Mouse (Mus musculus): ENCODE measurements around the gene Fam171a1. TPM values are rescaled to one million over a fixed set of nuclear protein-coding genes. Genes with fewer than 3 reads are reported as not detected.
"Not testable (repeated sequence)": the region's sequence is repeated elsewhere in the genome, so short reads cannot be mapped to it uniquely, and the experiment has no call there.

Gene Fam171a1
- 38.7 and 42.5 TPM in 2 replicates for polyA plus RNA-seq (2016; fragmentation: Nextera tagmentation; extraction: Ambion mirVana)

GRCm38 (mm10) chr2:3113866-3114265, at the start of gene Fam171a1:
Gene Fam171a1, plus strand, starts transcription at chr2:3114224.
- Histone ChIP-seq H3K36me3 (no peaks in the 10 kb centered on the region), H3K27ac (no peak within 1 kb of the TSS), H3K4me3 (no peak within 1 kb of the TSS), H3K4me1 (replicated peaks) (peaks cover 4% of the 10 kb centered on the region; the same call in 1 of the 2 replicates), H3K27me3 (ENCODE audit: insufficient read depth, poor library complexity, severe bottlenecking) (no peaks in the 10 kb centered on the region), H3K9me3 (0 out of 2 replicates have a peak, but pooled peaks cover 6% of the 10 kb centered on the region)
- no peak for DNase-seq (ENCODE audit: low spot score)
- WGBS = 87% methylated on average over 4 of the region's 4 CpGs

- Histone ChIP-seq H3K36me3 (no peaks in the 10 kb centered on the region), H3K27me3 (ENCODE audit: insufficient read depth, poor library complexity, severe bottlenecking) (no peaks in the 10 kb centered on the region), H3K27ac (no peak overlapping the region), H3K4me3 (no peak overlapping the region), H3K9me3 (peaks cover 32% of the 10 kb centered on the region), H3K4me1 (replicated peaks) (no peaks in the 10 kb centered on the region)
- DNase-seq (ENCODE audit: low spot score) = no peak
- 89% methylated on average over 1 of the region's 1 CpGs for WGBS
Observed at GRCm38 (mm10) chr2:3069140-3069539, 44.9 kb upstream of the Fam171a1 start.

DNA sequence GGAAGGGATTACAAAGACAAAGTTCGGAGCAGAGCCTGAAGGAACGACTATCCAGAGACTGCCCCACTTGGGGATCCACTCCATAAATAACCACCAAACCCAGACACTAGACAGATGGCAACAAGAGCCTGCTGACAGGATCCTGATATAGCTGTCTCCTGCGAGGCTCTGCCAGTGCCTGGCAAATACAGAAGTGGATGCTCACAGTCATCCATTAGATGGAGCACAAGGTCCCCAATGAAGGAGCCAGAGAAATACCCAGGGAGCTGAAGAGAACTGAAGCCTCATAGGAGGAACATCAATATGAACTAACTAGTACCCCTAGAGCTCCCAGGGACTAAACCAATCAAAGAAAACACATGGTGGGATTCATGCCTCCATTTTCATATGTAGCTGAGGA, 25.7 kb upstream of the Fam171a1 start:
- 75% methylated on average over 3 of the region's 3 CpGs for WGBS
- not testable (repeated sequence) for H3K9me3 ChIP-seq; DNase-seq (ENCODE audit: low spot score)

DNA sequence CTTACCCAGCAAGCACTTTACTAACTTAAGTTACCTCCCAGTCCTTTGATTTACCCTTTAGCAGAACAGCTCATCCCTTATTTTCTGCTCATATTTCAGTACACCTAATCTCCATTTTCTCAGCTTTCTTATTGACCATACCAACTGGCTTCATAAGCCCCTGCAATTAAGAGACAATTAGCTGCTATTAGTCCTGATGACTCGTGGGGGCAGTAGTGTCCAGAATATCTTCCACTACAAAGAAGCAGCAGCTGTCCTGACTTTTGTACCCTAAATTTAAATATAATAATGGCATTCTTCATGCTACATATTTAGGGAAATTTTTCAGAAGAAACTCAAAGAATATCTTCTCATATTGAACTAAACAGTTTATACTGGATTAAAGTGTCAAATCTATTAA, 24.8 kb upstream of the Fam171a1 start:
- H3K36me3 ChIP-seq = no peaks in the 10 kb centered on the region
- H3K4me3 ChIP-seq = no peak overlapping the region
- 20% methylated on average over 1 of the region's 1 CpGs for whole genome bisulfite sequencing
- H3K27me3 ChIP-seq (ENCODE audit: insufficient read depth, poor library complexity, severe bottlenecking) = no peaks in the 10 kb centered on the region
- DNase-seq (ENCODE audit: low spot score) = no peak
- H3K4me1 ChIP-seq (replicated peaks) = no peaks in the 10 kb centered on the region
- 0 out of 2 replicates have a peak, but pooled peaks cover 8% of the 10 kb centered on the region for H3K9me3 ChIP-seq
- no peak overlapping the region for H3K27ac ChIP-seq

More for the DNA sequence above, 25.7 kb upstream of the Fam171a1 start:
- not testable (repeated sequence) for H3K27me3 ChIP-seq (ENCODE audit: insufficient read depth, poor library complexity, severe bottlenecking); H3K4me3 ChIP-seq; H3K4me1 ChIP-seq (replicated peaks); H3K36me3 ChIP-seq; H3K27ac ChIP-seq

GRCm38 (mm10) chr2:3096101-3096500, 17.9 kb upstream of the Fam171a1 start:
- no peaks in the 10 kb centered on the region for H3K4me1 ChIP-seq (replicated peaks)
- H3K27me3 ChIP-seq (ENCODE audit: insufficient read depth, poor library complexity, severe bottlenecking) = no peaks in the 10 kb centered on the region
- no peak overlapping the region for H3K27ac ChIP-seq
- H3K9me3 ChIP-seq = 0 out of 2 replicates have a peak, but pooled peaks cover 15% of the 10 kb centered on the region
- 76% methylated on average over 1 of the region's 1 CpGs for WGBS
- DNase-seq (ENCODE audit: low spot score) = no peak
- H3K4me3 ChIP-seq = no peak overlapping the region
- no peaks in the 10 kb centered on the region for H3K36me3 ChIP-seq

GRCm38 (mm10) chr2:3099971-3100370, 14.1 kb upstream of the Fam171a1 start:
- no peaks in the 10 kb centered on the region for H3K4me1 ChIP-seq (replicated peaks)
- H3K4me3 ChIP-seq = no peak overlapping the region
- no peak overlapping the region for H3K27ac ChIP-seq
- no peaks in the 10 kb centered on the region for H3K27me3 ChIP-seq (ENCODE audit: insufficient read depth, poor library complexity, severe bottlenecking)
- 0 out of 2 replicates have a peak, but pooled peaks cover 3% of the 10 kb centered on the region for H3K9me3 ChIP-seq
- no peak for DNase-seq (ENCODE audit: low spot score)
- 74% methylated on average over 4 of the region's 4 CpGs for WGBS
- no peaks in the 10 kb centered on the region for H3K36me3 ChIP-seq

GRCm38 (mm10) chr2:3101292-3101957, 12.6 kb upstream of the Fam171a1 start:
- Histone ChIP-seq H3K27me3 (ENCODE audit: insufficient read depth, poor library complexity, severe bottlenecking) (no peaks in the 10 kb centered on the region), H3K4me1 (replicated peaks) (no peaks in the 10 kb centered on the region), H3K4me3 (no peak overlapping the region), H3K27ac (no peak overlapping the region), H3K9me3 (0 out of 2 replicates have a peak, but pooled peaks cover 3% of the 10 kb centered on the region), H3K36me3 (no peaks in the 10 kb centered on the region)
- no peak for DNase-seq (ENCODE audit: low spot score)
- 78% methylated on average over 2 of the region's 2 CpGs for WGBS

DNA sequence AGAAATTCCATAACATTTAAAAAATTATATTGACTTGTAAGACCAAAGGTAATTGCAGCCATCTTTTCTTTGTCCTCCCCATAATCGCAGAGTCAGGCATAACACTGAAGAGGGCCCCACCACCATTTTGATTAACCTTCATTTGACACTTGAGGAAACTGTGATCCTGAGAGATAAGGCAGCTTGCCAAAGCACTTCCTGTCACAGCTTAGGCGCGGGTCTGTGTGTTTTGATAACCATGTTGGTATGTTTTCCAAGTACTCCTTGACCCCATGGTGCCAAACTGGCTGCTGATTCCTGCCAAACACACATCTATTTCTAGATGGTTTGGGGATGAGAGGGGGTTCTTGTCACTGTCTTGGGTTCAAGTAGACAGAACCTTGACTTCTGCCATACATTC, 11.7 kb upstream of the Fam171a1 start:
- 81% methylated on average over 3 of the region's 3 CpGs for WGBS
- Histone ChIP-seq H3K9me3 (0 out of 2 replicates have a peak, but pooled peaks cover 3% of the 10 kb centered on the region), H3K4me1 (replicated peaks) (no peaks in the 10 kb centered on the region)

DNA sequence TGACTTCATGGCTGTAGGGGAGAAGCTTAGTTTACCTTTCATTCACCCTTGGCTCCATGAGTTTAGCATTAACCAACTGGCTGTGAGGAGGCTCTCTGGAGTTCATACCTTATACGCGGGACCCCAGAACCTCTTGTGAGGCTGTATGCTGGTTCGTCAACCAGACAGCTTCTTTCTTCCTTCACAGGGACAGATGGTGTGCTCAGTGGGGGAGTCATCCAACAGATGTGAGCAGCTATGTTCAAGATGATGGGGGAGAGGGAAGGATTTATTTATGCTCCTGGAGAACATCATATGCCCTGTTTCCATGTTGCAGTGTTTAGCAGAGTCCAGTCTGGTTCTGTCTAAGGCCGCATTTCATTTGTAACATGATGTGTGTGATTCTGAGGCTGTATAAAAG, 6.6 kb upstream of the Fam171a1 start:
- Histone ChIP-seq H3K4me3 (no peak overlapping the region), H3K36me3 (no peaks in the 10 kb centered on the region), H3K27me3 (ENCODE audit: insufficient read depth, poor library complexity, severe bottlenecking) (no peaks in the 10 kb centered on the region), H3K27ac (no peak overlapping the region), H3K9me3 (no peaks in the 10 kb centered on the region), H3K4me1 (replicated peaks) (no peaks in the 10 kb centered on the region)
- WGBS = 87% methylated on average over 4 of the region's 4 CpGs
- DNase-seq (ENCODE audit: low spot score) = no peak

More for the DNA sequence above, 11.7 kb upstream of the Fam171a1 start:
- Histone ChIP-seq H3K4me3 (no peak overlapping the region), H3K27ac (no peak overlapping the region), H3K36me3 (no peaks in the 10 kb centered on the region), H3K27me3 (ENCODE audit: insufficient read depth, poor library complexity, severe bottlenecking) (no peaks in the 10 kb centered on the region)
- no peak for DNase-seq (ENCODE audit: low spot score)

DNA sequence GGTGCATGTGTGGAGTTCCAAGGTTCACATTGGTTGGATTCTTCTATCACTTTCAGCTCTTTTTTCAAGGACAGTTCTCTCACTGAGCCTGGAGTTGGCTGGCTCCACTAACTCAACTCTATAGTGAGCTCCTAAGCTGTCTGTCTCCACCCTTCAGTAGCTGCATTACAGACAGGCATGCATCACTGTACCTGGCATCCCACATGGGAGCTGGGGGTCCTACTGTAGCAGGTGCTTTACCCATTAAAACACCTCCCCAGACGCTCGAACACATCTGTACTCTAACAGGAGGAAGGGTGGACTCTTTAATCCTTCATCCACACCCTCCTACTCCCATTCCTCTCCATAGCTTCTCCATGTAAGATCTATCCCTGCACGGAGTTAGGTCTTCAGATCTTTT, 5.6 kb upstream of the Fam171a1 start:
- no peaks in the 10 kb centered on the region for H3K36me3 ChIP-seq
- 93% methylated on average over 3 of the region's 3 CpGs for WGBS
- no peaks in the 10 kb centered on the region for H3K9me3 ChIP-seq
- no peak overlapping the region for H3K4me3 ChIP-seq
- no peaks in the 10 kb centered on the region for H3K27me3 ChIP-seq (ENCODE audit: insufficient read depth, poor library complexity, severe bottlenecking)
- no peak for DNase-seq (ENCODE audit: low spot score)
- H3K4me1 ChIP-seq (replicated peaks) = no peaks in the 10 kb centered on the region
- H3K27ac ChIP-seq = no peak overlapping the region

GRCm38 (mm10) chr2:3108834-3109233, 5.2 kb upstream of the Fam171a1 start:
- Histone ChIP-seq H3K4me1 (replicated peaks) (no peaks in the 10 kb centered on the region), H3K4me3 (no peak overlapping the region), H3K27ac (no peak overlapping the region), H3K36me3 (no peaks in the 10 kb centered on the region), H3K9me3 (no peaks in the 10 kb centered on the region), H3K27me3 (ENCODE audit: insufficient read depth, poor library complexity, severe bottlenecking) (no peaks in the 10 kb centered on the region)
- no peak for DNase-seq (ENCODE audit: low spot score)
- 82% methylated on average over 1 of the region's 1 CpGs for WGBS

DNA sequence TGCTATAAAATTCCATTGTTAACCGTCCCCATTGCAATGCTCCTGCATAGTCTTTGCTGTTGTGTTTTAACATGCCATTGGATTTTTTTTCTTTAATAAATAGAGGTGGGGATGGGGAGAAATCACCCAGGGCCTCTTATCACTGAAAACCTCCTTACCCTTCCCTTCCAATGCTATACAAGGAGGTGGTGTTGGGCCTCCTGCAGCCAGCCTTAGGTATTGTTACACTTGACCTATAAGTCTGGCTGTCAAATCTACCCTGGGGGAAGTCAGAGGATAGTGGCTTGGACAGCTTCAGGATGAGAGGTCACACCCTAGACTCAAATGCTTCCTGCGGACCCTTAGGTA, 3.8 kb downstream of the Fam171a1 start:
- WGBS = 37% methylated on average over 2 of the region's 2 CpGs
- DNase-seq (ENCODE audit: low spot score) = no peak
- Histone ChIP-seq H3K27ac (peak overlapping the region; percentile 94), H3K4me1 (replicated peaks) (peaks cover 25% of the 10 kb centered on the region), H3K36me3 (no peaks in the 10 kb centered on the region), H3K27me3 (ENCODE audit: insufficient read depth, poor library complexity, severe bottlenecking) (no peaks in the 10 kb centered on the region), H3K4me3 (peak overlapping the region; percentile 71), H3K9me3 (0 out of 2 replicates have a peak, but pooled peaks cover 6% of the 10 kb centered on the region)

DNA sequence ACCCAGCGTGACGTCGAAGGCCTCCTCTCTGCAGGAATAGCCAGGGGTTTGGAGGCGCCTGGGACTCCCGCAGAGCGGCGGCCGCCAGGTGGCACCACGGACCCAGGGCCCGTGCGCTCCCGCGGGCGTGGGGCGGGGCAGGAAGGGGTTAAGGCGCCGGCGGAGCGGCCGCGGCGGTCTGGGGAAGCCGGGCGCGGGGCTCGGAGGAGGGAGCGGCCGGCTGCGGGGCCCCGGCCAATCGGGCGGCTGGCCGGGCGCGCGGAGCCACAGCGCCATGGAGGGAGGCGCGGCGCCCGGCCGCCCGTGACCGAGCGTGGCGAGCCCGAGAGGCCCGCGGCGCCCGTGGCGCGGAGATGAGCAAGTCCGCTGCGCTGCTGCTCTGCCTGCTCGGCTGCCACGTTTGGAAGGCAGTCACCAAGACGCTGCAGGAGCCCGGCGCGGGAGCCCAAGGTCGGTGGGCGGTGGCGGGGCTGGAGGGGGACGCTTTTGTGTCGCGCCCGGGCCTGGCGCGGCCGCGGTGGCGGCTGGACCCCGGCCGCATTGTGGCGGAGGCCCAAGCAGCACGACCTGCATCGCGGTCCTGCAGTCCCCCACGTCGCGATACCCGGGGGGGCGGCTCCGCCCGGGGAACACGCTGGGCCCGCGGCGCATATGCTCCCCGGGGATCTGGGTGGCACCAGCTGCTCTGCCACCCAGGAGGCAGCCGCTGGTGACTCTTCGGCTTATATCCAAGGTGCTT, 4.3 kb downstream of the Fam171a1 start:
- Histone ChIP-seq H3K4me3 (peak overlapping the region; percentile 71), H3K36me3 (no peaks in the 10 kb centered on the region), H3K4me1 (replicated peaks) (peaks cover 25% of the 10 kb centered on the region), H3K27me3 (ENCODE audit: insufficient read depth, poor library complexity, severe bottlenecking) (no peaks in the 10 kb centered on the region), H3K9me3 (0 out of 2 replicates have a peak, but pooled peaks cover 6% of the 10 kb centered on the region), H3K27ac (peak overlapping the region; percentile 94)
- peak; percentile 87 for DNase-seq (ENCODE audit: low spot score)
- WGBS = under 1% methylated on average over 93 of the region's 93 CpGs

Measured in hindbrain, embryonic 10.5 days (tissue).